Mouse (Mus musculus): ENCODE results near the gene Spata31d1b.

DNA sequence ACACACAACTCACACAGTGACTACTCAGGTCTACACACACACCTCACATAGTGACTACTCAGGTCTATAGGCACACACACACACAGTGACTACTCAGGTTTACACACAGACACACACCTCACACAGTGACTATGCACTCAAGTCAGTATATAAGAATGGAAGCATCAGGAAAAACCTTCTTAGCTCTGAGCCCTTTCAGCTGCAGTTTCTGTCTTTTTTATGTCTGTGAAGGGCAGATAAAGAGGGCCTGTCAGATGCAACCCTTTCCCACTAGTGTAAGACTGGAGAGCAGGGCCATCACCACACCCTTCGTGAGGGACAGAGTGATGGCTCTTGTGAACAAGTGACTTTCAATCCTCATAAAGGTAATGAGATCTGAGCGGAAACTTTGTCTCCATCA is 26.4 kb downstream of the Spata31d1b start:
- no peak for TF ChIP-seq POLR2A (IDR thresholded peaks at IDR 0.05; ENCODE audit: borderline replicate concordance, extremely low read depth, low read depth, low read length)
- no peak for TF ChIP-seq CTCF (IDR thresholded peaks at IDR 0.05; ENCODE audit: insufficient read depth, low read length)
